32 mouse cellular contexts compared by ENCODE assay signal in genomic region chr2:145761436-145761835, GRCm38 (mm10).
"Had no signal": no experiment of that assay in that cellular context is flagged by ENCODE, and none has a peak within 500 bp of the region (broad histone marks: within the 10 kb centered on the region; RNA-seq: fewer than 3 reads in every experiment).

No protein-coding gene starts in this region.

- H3K4me3 ChIP-seq: limb, embryonic 10.5 days; limb, embryonic 12.5 days; limb, embryonic 13.5 days; limb, embryonic 15.5 days; liver, embryonic 12.5 days; liver, embryonic 13.5 days; liver, embryonic 15.5 days; lung, embryonic 15.5 days; megakaryocyte, embryonic 14.5 days; midbrain, embryonic 10.5 days; midbrain, embryonic 12.5 days; midbrain, embryonic 13.5 days; midbrain, embryonic 15.5 days; myocyte; neural tube, embryonic 12.5 days had no signal

- ATAC-seq: liver, embryonic 12.5 days; liver, postnatal 0 days; lung, postnatal 0 days; midbrain, embryonic 13.5 days; midbrain, embryonic 15.5 days; midbrain, embryonic 16.5 days had no signal

- H3K9ac ChIP-seq: limb, embryonic 12.5 days; limb, embryonic 13.5 days; limb, embryonic 15.5 days; liver, embryonic 12.5 days; liver, embryonic 13.5 days; liver, embryonic 14.5 days; liver, embryonic 15.5 days; liver, postnatal 0 days; lung, embryonic 14.5 days; lung, embryonic 15.5 days; midbrain, embryonic 12.5 days; midbrain, embryonic 13.5 days; midbrain, embryonic 15.5 days; neural tube, embryonic 12.5 days had no signal

- H3K27ac ChIP-seq: limb, embryonic 10.5 days; limb, embryonic 12.5 days; limb, embryonic 13.5 days; limb, embryonic 15.5 days; liver, embryonic 12.5 days; liver, embryonic 13.5 days; liver, embryonic 14.5 days; liver, embryonic 15.5 days; lung, embryonic 15.5 days; macrophage; midbrain, embryonic 10.5 days; midbrain, embryonic 12.5 days; midbrain, embryonic 13.5 days; midbrain, embryonic 15.5 days; neural tube, embryonic 12.5 days had no signal

- H3K4me2 ChIP-seq: limb, embryonic 12.5 days; limb, embryonic 13.5 days; limb, embryonic 15.5 days; liver, embryonic 11.5 days; liver, embryonic 12.5 days; liver, embryonic 13.5 days; liver, embryonic 15.5 days; lung, embryonic 14.5 days; lung, embryonic 15.5 days; midbrain, embryonic 11.5 days; midbrain, embryonic 12.5 days; midbrain, embryonic 13.5 days; midbrain, embryonic 15.5 days; neural tube, embryonic 12.5 days had no signal

- DNase-seq: left cerebral cortex, postnatal 4 days; liver; liver, embryonic 13.5 days; liver, postnatal 0 days; lung, adult 18-20 months; lung, adult 2 months; lung, embryonic 14.5 days; lung, postnatal 10 days; lung, postnatal 14 days; lung, postnatal 36 days; lung, postnatal 4 days; midbrain, embryonic 14.5 days had no signal

- H3K9me3 ChIP-seq: limb, embryonic 10.5 days; limb, embryonic 12.5 days; limb, embryonic 13.5 days; limb, embryonic 15.5 days; liver, embryonic 12.5 days; liver, embryonic 13.5 days; liver, embryonic 15.5 days; lung, embryonic 15.5 days; megakaryocyte, embryonic 14.5 days; midbrain, embryonic 10.5 days; midbrain, embryonic 12.5 days; midbrain, embryonic 13.5 days; midbrain, embryonic 15.5 days; neural tube, embryonic 12.5 days had no signal

- H3K36me3 ChIP-seq: limb, embryonic 10.5 days; limb, embryonic 12.5 days; limb, embryonic 13.5 days; limb, embryonic 15.5 days; liver, embryonic 12.5 days; liver, embryonic 13.5 days; liver, embryonic 15.5 days; lung, embryonic 15.5 days; midbrain, embryonic 10.5 days; midbrain, embryonic 12.5 days; midbrain, embryonic 13.5 days; midbrain, embryonic 15.5 days; neural tube, embryonic 12.5 days had no signal

- H3K4me1 ChIP-seq: limb, embryonic 10.5 days; limb, embryonic 12.5 days; liver, embryonic 12.5 days; liver, embryonic 13.5 days; liver, embryonic 15.5 days; lung, embryonic 15.5 days; midbrain, embryonic 10.5 days; midbrain, embryonic 12.5 days; midbrain, embryonic 13.5 days; midbrain, embryonic 15.5 days; neural tube, embryonic 12.5 days had no signal

- H3K27me3 ChIP-seq: limb, embryonic 12.5 days; limb, embryonic 13.5 days; limb, embryonic 15.5 days; liver, embryonic 12.5 days; liver, embryonic 13.5 days; liver, embryonic 15.5 days; lung, embryonic 15.5 days; midbrain, embryonic 15.5 days; neural tube, embryonic 12.5 days had no signal
